Comparison of ENCODE assay signal across 23 mouse cellular contexts in genomic region chr5:119711626-119712025, GRCm38 (mm10). TPM values are rescaled to one million over a fixed set of nuclear protein-coding genes. Genes with fewer than 3 reads are reported as not detected.
DNase-seq lines count a peak whose midpoint lies in the region; ATAC-seq and TF ChIP-seq lines count a peak whose summit lies in the region.
"Had no signal": no experiment of that assay in that cellular context is flagged by ENCODE, and none has a peak within 500 bp of the region (broad histone marks: within the 10 kb centered on the region; RNA-seq: fewer than 3 reads in every experiment).

No protein-coding gene starts in this region.

- WGBS in hindbrain, postnatal 0 days: 88% methylated on average over 5 of the region's 5 CpGs
- 84% methylated on average over 5 of the region's 5 CpGs for WGBS in hindbrain, embryonic 12.5 days
- 87% methylated on average over 5 of the region's 5 CpGs for WGBS in lung, postnatal 0 days
- 89% methylated on average over 5 of the region's 5 CpGs for WGBS in lung, adult 2 months

- in situ Hi-C loops in Patski (cut with MboI; ENCODE audit: low pct_unique_long_range_greater_than_20kb): no loop called here

- no peak overlapping the region for H3K4me3 ChIP-seq in hindbrain, postnatal 0 days (ENCODE audit: low read length)
- H3K4me3 ChIP-seq in hindbrain, embryonic 12.5 days: no peak overlapping the region
- no peak overlapping the region for H3K4me3 ChIP-seq in lung, postnatal 0 days (ENCODE audit: low read depth, low read length)
- no peak overlapping the region for H3K4me3 ChIP-seq in lung, adult 2 months (replicated peaks; ENCODE audit: extremely low read depth, low read depth, low read length)
- H3K4me3 ChIP-seq: embryonic facial prominence, embryonic 15.5 days; erythroblast, embryonic 14.5 days; forebrain, embryonic 10.5 days; heart, embryonic 15.5 days; hindbrain, embryonic 10.5 days; hindbrain, embryonic 15.5 days had no signal

- H3K9me3 ChIP-seq in hindbrain, postnatal 0 days (ENCODE audit: low read length): no peaks in the 10 kb centered on the region
- H3K9me3 ChIP-seq in hindbrain, embryonic 12.5 days (replicated peaks): peaks cover 7% of the 10 kb centered on the region; the same call in 1 of the 2 replicates
- H3K9me3 ChIP-seq in lung, postnatal 0 days (ENCODE audit: low read length): no peaks in the 10 kb centered on the region
- H3K9me3 ChIP-seq: embryonic facial prominence, embryonic 15.5 days; heart, embryonic 15.5 days; hindbrain, embryonic 15.5 days had no signal

- CTCF ChIA-PET in Patski (lab: Charles Lee): interaction anchor here (1.2 kb wide), 1 partner anchor 20 kb away, joined by 3 read pairs; no protein-coding TSS in a partner anchor

- no peak for DNase-seq in hindbrain, postnatal 0 days (ENCODE audit: low spot score)
- no peak for DNase-seq in lung, postnatal 0 days (ENCODE audit: low spot score)
- no peak for DNase-seq in lung, adult 2 months
- DNase-seq in Patski (ENCODE audit: low read depth, low spot score): no peak
- no peak for DNase-seq in thymus, postnatal 10 days (ENCODE audit: low spot score in 2 of 2)
- DNase-seq: adrenal gland, adult 8-10 months; adrenal gland, postnatal 36 days; cerebellum, adult 2 months; cerebellum, postnatal 10 days; gastrocnemius, postnatal 36 days; heart, adult 18-20 months; heart, postnatal 14 days had no signal

- TF ChIP-seq POLR2A in lung, adult 2 months (IDR thresholded peaks at IDR 0.05; ENCODE audit: borderline replicate concordance, extremely low read depth, low read depth, low read length): no peak

- H3K9ac ChIP-seq in hindbrain, postnatal 0 days (replicated peaks; ENCODE audit: low read length): no peak overlapping the region
- no peak overlapping the region for H3K9ac ChIP-seq in hindbrain, embryonic 12.5 days
- no peak overlapping the region for H3K9ac ChIP-seq in lung, postnatal 0 days (replicated peaks; ENCODE audit: low read depth)
- H3K9ac ChIP-seq: embryonic facial prominence, embryonic 15.5 days; hindbrain, embryonic 15.5 days had no signal

- peaks cover 42% of the 10 kb centered on the region for H3K27me3 ChIP-seq in hindbrain, postnatal 0 days (ENCODE audit: insufficient read depth, low read length)
- peaks cover 75% of the 10 kb centered on the region for H3K27me3 ChIP-seq in hindbrain, embryonic 12.5 days
- H3K27me3 ChIP-seq in lung, postnatal 0 days (replicated peaks; ENCODE audit: insufficient read depth, low read length): 0 out of 2 replicates have a peak, but pooled peaks cover 5% of the 10 kb centered on the region
- H3K27me3 ChIP-seq in Patski: peaks cover under 1% of the 10 kb centered on the region

- TF ChIP-seq EP300 in lung, postnatal 0 days (IDR thresholded peaks at IDR 0.05): no peak

- no peak for ATAC-seq in hindbrain, postnatal 0 days
- ATAC-seq in hindbrain, embryonic 12.5 days (ENCODE audit: low FRiP score): no peak
- no peak for ATAC-seq in lung, postnatal 0 days
- no peak for ATAC-seq in Patski
- no peak for ATAC-seq in monocyte, adult 5-6 weeks (replicated peaks; ENCODE audit: insufficient number of reproducible peaks, low FRiP score, low TSS enrichment, poor library complexity, severe bottlenecking)
- ATAC-seq: forebrain, embryonic 14.5 days; inflammation-experienced regulatory T-cells, adult 6 months had no signal

- no peaks in the 10 kb centered on the region for H3K4me1 ChIP-seq in hindbrain, postnatal 0 days (ENCODE audit: insufficient read depth, low read length)
- H3K4me1 ChIP-seq in hindbrain, embryonic 12.5 days: peaks cover 1% of the 10 kb centered on the region; the same call in 1 of the 2 replicates
- no peaks in the 10 kb centered on the region for H3K4me1 ChIP-seq in lung, postnatal 0 days (ENCODE audit: insufficient read depth, low read depth, low read length)
- H3K4me1 ChIP-seq in lung, adult 2 months (ENCODE audit: control insufficient read depth, insufficient read depth, low read length): no peaks in the 10 kb centered on the region
- H3K4me1 ChIP-seq: heart, embryonic 15.5 days had no signal

- H3K27ac ChIP-seq in hindbrain, postnatal 0 days: no peak overlapping the region
- H3K27ac ChIP-seq in hindbrain, embryonic 12.5 days: no peak overlapping the region
- H3K27ac ChIP-seq in lung, postnatal 0 days (ENCODE audit: low read length): no peak overlapping the region
- H3K27ac ChIP-seq: embryonic facial prominence, embryonic 15.5 days; forebrain, embryonic 10.5 days; heart, embryonic 15.5 days; hindbrain, embryonic 10.5 days; hindbrain, embryonic 15.5 days had no signal

- peak; percentile 7; the same call in 1 of the 2 replicates for TF ChIP-seq CTCF in hindbrain, postnatal 0 days (IDR thresholded peaks at IDR 0.05; ENCODE audit: low read depth)
- 0 out of 2 replicates have a peak, but pooled peaks have one; percentile 9 for TF ChIP-seq CTCF in lung, postnatal 0 days (IDR thresholded peaks at IDR 0.05)
- TF ChIP-seq CTCF in lung, adult 2 months (IDR thresholded peaks at IDR 0.05; ENCODE audit: insufficient read depth, low read length): no peak
- TF ChIP-seq CTCF in Patski (IDR thresholded peaks at IDR 0.05): peak; percentile 5

- POLR2A ChIA-PET in Patski (lab: Charles Lee): no interaction called here

- no peaks in the 10 kb centered on the region for H3K36me3 ChIP-seq in hindbrain, postnatal 0 days (ENCODE audit: insufficient read depth, low read length)
- no peaks in the 10 kb centered on the region for H3K36me3 ChIP-seq in hindbrain, embryonic 12.5 days
- no peaks in the 10 kb centered on the region for H3K36me3 ChIP-seq in lung, postnatal 0 days (ENCODE audit: insufficient read depth, low read length)
- H3K36me3 ChIP-seq: embryonic facial prominence, embryonic 15.5 days; forebrain, embryonic 10.5 days; G1E; heart, embryonic 15.5 days; hindbrain, embryonic 10.5 days; hindbrain, embryonic 15.5 days had no signal

- H3K4me2 ChIP-seq in hindbrain, postnatal 0 days (ENCODE audit: low read depth, low read length): no peak overlapping the region
- H3K4me2 ChIP-seq in hindbrain, embryonic 12.5 days (replicated peaks): no peak overlapping the region
- H3K4me2 ChIP-seq in lung, postnatal 0 days (replicated peaks; ENCODE audit: low read depth, low read length): no peak overlapping the region
- H3K4me2 ChIP-seq: hindbrain, embryonic 15.5 days had no signal

RNA-seq across cellular contexts. Expression of gene Tbx3, which starts 41.2 kb away (rescaled TPM):
- 1.3 and 6.7 TPM in 2 replicates for total RNA-seq in hindbrain, postnatal 0 days (2014; rRNA removed)
- polyA plus RNA-seq in hindbrain, postnatal 0 days (2015; fragmentation: Nextera tagmentation; extraction: Ambion mirVana): 2.4 and 2.9 TPM in 2 replicates
- 8.9 and 10.3 TPM in 2 replicates for polyA plus RNA-seq in hindbrain, embryonic 12.5 days (2016; fragmentation: Nextera tagmentation; extraction: Ambion mirVana)
- polyA plus RNA-seq in lung, postnatal 0 days (2015; fragmentation: Nextera tagmentation; extraction: Ambion mirVana): 44.7 and 54.8 TPM in 2 replicates
- polyA plus RNA-seq in lung, adult 2 months (2012; rRNA removed): 135 and 160 TPM in 2 replicates
- polyA plus RNA-seq in Patski (2021): not detected
- not detected in 3 replicates for total RNA-seq in monocyte, adult 5-6 weeks (2017)
- polyA plus RNA-seq: erythroblast, embryonic 14.5 days; G1E had no signal
